Mouse (Mus musculus) retina, postnatal 1 day (tissue): ENCODE measurements around the gene Ank.

Experiments used
- DNase-seq: peaks from one replicate; pipeline ENCODE4 v3.0.0-alpha.2; 2012

Gene Ank

DNA sequence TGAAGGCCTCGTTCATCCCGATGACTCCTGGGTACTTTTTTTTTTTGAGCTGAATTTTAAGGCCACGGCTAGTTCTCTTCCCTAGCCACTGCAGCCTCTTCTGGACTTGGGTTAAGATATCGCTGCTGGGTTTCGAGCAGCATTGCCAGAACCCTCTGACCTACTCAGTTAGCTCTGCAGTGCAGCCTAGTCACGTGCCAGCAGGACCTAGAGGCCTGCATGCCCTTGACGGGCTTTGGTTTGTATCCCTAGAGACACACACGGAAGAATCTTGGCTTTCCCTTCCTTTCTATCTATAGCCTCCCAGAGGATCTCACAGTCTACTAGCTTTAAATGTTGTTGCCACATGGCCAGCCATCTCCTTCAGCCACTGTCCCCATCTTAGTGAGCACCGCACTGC lies 73.3 kb downstream of the Ank start:
- DNase-seq: no peak

GRCm38 (mm10) chr15:27545203-27545602 lies 78.7 kb downstream of the Ank start:
- DNase-seq: no peak

DNA sequence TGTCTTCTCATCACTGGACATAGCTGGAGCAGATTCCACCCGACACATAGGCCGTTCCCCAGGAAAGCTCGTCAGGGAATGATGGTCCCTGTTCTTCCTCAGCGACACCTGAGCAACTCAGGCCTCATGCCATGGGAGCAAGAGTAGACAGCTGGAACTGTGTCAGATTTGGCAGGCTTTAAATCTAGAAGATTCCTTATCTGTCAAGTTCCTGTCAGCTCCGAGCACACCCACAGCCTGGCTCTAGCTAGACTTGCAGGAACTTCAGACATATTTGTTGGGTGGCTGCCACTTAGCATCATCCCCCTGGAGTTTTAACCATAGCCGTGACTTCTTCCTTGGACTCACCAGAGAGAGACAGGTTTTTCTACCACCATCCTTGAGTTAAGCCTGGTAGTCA lies 81.6 kb downstream of the Ank start:
- no peak for DNase-seq

- DNase-seq: no peak
Measured at GRCm38 (mm10) chr15:27549071-27549470, 82.6 kb downstream of the Ank start.

DNA sequence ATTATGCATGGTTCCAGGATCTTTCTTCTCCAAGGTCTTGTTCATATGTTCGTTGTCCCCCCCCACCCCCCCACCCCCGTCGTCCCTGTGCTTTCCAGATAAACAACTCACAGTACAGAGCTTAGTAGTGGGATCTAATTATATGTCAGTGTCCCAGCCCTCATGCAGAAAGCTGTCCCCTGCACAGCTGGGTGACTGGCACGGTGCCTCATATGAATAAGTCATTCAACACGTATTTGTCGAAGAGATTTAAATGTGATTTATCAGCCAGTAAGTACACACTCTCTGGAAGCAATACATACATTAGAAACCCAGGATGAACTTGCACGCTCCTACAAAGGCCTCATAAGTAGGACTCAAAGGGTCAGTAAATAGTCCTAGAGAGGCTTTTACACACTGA lies 83.4 kb downstream of the Ank start:
- DNase-seq: no peak

DNA sequence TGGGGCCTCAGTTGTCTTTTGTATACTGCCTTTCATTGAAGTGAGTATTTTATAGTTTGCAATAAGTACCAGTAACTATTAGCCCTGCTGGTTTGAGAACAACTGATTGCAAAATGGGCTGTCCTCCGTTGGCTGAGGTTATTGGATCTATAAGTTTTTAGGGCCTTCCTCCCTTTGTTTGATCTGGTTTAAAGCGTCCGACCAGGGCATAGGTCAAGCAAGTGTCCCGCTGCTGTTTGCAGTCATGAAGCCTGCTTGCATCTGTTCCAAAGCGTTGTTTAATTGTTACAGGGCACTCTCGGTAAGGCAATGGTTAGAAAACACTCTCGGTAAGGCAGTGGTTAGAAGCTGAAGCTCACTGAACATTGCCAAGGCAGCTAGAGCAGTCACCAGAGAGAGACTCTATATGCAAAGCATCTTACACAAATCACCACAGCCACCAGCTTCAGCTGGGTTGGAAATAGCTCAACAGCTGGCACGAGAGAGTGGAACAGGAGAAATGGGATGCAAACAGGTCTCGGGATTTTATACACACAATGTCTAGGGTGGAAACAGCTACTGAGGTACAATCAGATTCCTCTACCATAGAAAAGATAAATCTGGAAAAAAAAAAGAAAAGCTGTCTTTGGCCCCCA lies 84.0 kb downstream of the Ank start:
- DNase-seq: no peak

DNA sequence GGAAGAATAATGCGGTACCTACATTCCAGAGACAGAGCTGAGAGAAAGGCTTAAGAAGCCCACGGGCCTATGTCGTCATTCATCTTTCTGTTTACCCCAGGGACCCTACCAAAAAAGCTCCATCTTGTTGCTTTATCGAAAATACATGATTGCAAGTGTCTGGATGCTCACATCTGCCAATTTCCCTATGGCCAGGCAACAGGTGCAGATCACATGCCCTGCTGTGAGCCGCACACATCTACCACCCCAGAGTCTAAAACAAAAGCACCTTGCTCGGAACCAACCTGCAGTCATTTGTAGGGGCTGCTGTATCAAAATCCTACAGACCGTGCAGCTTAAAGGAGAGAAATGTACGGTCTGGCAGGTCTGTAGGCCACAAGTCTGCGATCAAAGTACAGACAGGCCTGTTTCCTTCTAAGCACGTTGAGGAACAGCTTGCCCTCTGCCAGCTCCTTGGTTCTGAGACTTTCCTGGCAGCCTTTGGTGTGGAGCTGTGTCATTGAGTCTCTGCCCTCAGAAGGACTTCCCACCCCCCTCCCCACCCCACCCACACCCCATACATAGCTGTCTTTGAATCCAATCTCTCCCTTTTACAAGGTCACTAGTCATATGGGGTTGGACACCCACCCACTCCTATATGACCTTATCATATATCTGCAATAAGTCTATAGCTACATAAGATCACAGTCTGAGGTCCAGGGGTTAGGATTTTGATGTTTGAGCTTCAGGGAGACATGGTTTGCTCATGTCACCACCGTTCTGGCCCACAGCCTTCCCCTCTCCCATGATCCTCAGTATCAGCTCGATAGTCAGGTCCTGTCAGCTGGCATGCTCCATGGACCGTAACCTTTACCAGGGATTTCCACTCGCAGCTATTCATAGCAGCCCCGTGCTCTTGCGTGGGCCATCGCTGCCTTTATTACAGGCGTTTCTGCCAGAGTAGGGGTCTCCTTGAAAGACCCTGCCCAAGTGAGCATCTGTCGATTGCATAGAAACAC lies 84.9 kb downstream of the Ank start:
- no peak for DNase-seq

DNA sequence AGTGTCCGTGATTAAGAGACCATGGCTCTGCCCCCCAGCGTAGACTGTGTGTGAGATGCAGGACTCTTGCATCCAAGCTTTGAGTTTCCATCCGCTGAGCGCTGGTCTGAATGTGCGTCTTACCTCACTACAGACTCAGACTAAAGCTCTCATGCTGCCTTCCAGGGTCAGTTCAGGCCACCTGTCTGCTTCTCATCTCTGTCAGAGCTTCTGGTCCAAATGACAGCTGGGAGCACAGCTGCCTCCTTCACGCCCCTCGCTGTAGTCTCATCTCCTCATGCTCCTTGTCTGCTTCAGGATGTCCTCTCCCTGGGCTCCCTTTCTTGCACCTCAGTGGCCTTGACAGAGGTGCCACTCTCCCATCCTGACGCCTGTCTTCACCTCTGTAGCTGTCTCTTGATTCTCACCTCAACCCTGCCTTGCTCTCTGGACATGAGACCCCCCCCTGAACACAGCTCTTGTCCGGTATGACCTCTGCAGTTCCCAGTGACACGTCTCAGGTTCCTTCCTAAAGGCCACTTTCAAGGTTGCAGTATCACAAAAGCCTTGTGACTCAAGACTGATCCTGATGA lies 85.7 kb downstream of the Ank start:
- no peak for DNase-seq

GRCm38 (mm10) chr15:27553554-27553953 lies 87.1 kb downstream of the Ank start:
- DNase-seq: no peak

- no peak for DNase-seq
Measured at GRCm38 (mm10) chr15:27558456-27559147, 92.1 kb downstream of the Ank start.

DNA sequence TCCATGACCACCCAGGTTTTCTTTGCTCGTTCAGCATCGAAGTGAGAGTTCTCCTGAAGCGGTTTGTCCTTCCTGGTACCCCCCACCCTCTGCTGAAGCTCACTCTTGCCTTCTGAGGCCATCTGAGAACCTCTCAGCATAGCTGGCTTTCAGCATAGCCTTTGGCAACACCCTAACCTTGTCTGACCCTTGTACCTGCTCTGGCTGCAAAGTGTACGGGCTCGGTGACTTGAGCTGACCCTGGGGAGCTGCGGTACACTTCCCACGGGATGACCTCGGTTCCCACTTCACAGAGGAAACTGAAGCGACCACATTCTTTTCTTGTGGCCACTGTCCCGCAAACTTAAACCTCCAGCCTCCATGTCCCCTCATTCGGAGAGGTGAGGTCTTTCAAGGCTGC lies 93.8 kb downstream of the Ank start:
- no peak for DNase-seq

DNA sequence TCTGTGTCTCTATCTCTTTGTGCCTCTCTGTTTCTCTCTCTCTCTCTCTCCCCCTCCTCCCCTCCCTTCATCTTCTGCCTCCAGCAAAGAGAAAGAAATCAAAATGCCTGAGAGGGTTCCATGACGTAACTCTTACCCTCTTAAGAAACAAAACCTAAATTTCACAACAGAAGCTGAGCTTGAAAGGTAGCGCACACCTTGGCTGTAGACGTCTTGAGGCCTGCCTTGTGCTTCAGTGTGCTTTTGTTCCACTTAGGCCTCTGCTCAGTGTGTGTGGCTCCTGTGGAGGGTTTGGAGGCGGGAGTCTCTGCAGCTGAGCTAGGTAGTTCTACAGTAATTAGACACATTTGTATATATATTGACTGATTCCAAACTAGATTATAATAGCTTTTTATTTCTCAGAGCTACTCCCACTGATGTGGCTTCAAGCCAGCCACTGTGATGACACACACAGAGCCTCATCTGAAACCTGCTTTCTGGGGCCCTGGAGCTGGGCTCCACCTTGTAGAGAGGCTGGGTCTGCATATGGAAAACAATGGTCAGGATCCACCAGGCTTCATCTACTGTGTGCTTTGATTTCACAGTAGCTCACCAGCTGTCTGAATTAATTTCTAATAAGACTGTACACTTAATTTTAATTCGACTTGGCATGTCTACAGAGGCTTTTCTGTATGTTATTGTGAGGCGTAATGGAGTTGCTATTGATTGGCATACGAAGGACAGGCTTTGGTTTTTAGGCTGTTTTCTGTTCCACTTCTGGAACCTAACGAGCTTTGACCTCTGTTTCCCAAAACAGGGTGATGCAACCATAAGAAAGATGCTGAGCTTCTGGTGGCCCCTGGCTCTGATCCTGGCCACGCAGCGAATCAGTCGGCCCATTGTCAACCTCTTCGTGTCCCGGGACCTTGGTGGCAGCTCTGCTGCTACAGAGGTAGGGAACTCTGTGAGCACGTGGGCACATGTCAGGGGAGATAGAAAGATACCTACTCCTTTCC lies 97.9 kb downstream of the Ank start:
- peak; percentile 84 for DNase-seq

GRCm38 (mm10) chr15:27565626-27566185 lies 99.2 kb downstream of the Ank start:
- DNase-seq: no peak

GRCm38 (mm10) chr15:27567356-27567755 lies 100.9 kb downstream of the Ank start:
- DNase-seq: no peak

GRCm38 (mm10) chr15:27568371-27568770 lies 101.9 kb downstream of the Ank start:
- DNase-seq: no peak

DNA sequence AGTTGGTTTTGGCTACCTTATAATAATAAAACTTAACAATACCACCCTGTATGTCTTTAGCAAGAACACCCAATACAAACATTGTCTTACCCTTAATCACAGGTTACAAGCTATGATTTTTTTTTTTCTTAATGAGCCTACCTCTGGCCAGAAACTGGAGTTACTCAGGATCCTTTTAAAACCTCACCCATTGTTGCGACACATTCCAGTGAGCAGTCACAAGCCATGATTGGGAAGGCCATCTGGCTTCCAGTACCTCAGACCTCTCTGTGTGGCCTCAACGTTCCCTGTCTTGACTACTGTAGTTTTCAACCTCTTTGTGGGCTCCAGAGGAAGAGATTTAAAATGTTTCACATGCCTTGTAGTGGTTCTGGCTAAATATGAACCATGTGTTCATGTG lies 103.4 kb downstream of the Ank start:
- DNase-seq: no peak

DNA sequence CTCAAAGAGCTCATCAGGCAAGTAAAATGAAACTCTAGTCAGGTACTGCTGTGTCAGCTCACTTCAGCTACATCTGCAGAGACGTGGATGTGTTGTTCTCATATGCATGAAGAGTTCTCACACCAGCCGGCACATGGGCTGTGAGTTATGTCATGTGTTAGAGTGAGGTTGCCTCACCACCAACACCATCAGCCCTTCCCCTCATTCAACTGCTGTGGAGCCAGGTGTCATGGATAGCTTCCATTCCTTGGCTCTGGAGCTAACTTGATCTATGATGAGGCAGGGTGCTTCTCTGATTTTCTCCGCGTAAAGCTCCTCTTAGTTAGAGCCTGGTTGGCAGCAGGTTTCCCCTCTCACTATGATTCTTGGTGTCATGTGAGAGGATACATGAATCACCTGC lies 103.9 kb downstream of the Ank start:
- DNase-seq: no peak

GRCm38 (mm10) chr15:27571179-27571578 lies 104.7 kb downstream of the Ank start:
- no peak for DNase-seq

- no peak for DNase-seq
Measured at GRCm38 (mm10) chr15:27574992-27575781, 108.7 kb downstream of the Ank start.

DNA sequence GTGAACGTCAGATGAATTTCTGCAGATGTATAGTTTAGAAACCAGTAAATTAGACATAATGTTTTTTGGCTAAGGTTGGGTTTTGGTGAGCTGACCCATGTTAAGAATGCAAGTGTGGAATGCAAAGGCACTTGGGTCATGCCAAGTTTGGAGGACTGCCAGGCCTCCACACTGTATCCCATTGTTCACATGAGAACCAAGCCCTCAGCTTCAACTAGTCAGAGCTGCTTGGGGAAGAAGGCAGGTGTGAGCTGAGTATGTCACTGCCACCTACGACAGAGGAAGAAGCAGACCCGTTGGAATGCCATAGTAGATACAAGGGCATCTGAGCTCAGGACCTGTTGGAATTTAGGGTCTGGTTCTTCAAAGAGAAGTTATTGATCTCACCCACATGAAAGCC lies 109.5 kb downstream of the Ank start:
- peak; percentile 53 for DNase-seq

- no peak for DNase-seq
Measured at GRCm38 (mm10) chr15:27576886-27577285, 110.4 kb downstream of the Ank start.
